Mouse (Mus musculus) olfactory bulb, adult 2 months (tissue): ENCODE data around the gene Stap2. TPM values are rescaled to one million over a fixed set of nuclear protein-coding genes. Genes with fewer than 3 reads are reported as not detected.

Source experiments
- H3K27ac ChIP-seq: fragments of 200-500 bp; 2 replicates; pipeline ENCODE4 v1.5.1; 2012; ENCODE audit warnings: low read depth, low read length; ENCODE audit not compliant: insufficient read depth
- H3K4me1 ChIP-seq: fragments of 200-500 bp; 2 replicates; pipeline ENCODE4 v1.6.1; 2012; ENCODE audit warnings: low read length; ENCODE audit not compliant: control insufficient read depth, insufficient read depth
- H3K4me3 ChIP-seq: fragments of 200-500 bp; 2 replicates; pipeline ENCODE4 v1.5.1; 2012; ENCODE audit warnings: mild to moderate bottlenecking, low read depth, low read length, moderate library complexity; ENCODE audit not compliant: insufficient read depth
- CTCF ChIP-seq: fragments of 200-500 bp; IDR thresholded peaks from 2 replicates; pipeline ENCODE4 v1.5.1; 2012; ENCODE audit warnings: low read depth, mild to moderate bottlenecking, low read length, moderate library complexity; ENCODE audit not compliant: insufficient read depth
- POLR2A ChIP-seq: fragments of 200-500 bp; IDR thresholded peaks from 2 replicates; pipeline ENCODE4 v1.6.1; 2012; ENCODE audit warnings: mild to moderate bottlenecking, low read depth, low read length, moderate library complexity; ENCODE audit not compliant: insufficient read depth
- WGBS: fragments of 180-500 bp; shearing (Covaris S2); methylation state at CpG from one replicate; pipeline ENCODE4 v1.1.7; 2018; 5-methylcytosine and 5-hydroxymethylcytosine counted together
- polyA plus RNA-seq: library from polyadenylated mRNA; stranded (reverse); fragments of >200 nt; gene quantifications from 2 replicates; pipeline ENCODE4 v1.2.4, GENCODE M21; 2012; ENCODE audit warnings: low replicate concordance; ENCODE audit not compliant: missing spikeins, insufficient read depth, insufficient read length

Stap2 gene
- polyA plus RNA-seq, 1 experiment = not detected

DNA sequence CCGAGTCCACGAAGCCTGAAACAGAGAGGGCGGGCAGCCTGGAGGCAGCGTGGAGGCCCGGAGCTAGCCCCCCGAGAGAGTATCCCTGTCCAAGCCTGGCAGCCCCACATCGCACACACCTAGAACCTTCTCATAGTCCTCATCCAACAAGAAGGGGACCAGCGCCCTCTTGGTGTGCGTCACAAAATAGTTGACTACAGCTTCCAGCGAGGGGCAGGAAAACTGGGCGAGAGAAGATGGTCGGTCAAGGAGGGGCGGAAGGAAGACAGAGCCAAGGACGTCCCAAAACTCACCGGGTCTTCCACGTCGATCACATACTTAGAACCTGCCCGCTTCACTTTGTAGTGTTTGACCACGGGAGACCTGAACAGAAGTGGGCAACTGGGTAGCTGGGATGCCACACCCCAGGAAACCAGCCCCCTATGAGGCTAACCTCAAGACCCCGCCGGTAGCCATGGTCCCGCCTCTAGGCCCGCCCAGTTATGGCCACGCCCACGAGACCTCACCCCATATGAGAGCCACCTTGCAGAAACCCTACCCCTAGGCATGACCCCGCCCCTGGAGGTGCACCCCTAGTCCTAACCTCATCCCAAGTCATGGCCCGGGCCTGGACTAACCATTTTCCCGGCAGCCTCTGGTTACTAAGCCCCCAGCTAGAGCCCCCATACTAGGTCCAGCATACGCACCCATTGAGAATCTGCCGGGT, 5.4 kb downstream of the Stap2 start:
- no peak overlapping the region for H3K4me3 ChIP-seq
- no peak overlapping the region for H3K27ac ChIP-seq
- no peaks in the 10 kb centered on the region for H3K4me1 ChIP-seq
- WGBS = 13% methylated on average over 30 of the region's 30 CpGs
- TF ChIP-seq POLR2A (no peak), CTCF (no peak)

DNA sequence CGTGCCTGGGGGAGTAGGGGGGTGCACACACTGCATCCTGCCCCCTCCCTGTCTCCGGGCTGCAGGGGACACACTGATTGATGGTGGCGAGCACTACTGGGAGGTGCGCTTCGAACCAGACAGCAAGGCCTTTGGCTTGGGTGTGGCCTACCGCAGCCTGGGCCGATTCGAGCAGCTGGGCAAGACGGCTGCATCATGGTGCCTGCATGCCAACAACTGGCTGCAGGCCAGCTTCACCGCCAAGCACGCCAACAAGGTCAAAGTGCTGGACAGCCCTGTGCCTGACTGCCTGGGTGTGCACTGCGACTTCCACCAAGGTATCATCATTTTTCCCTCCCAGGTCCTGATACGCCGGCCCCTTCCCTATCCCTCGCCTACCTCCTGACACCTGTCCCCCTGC, 9.4 kb downstream of the Stap2 start:
- WGBS = 83% methylated on average over 15 of the region's 15 CpGs
- no peak overlapping the region for H3K27ac ChIP-seq
- no peak for TF ChIP-seq CTCF
- TF ChIP-seq POLR2A = no peak
- peaks cover 10% of the 10 kb centered on the region for H3K4me1 ChIP-seq
- no peak overlapping the region for H3K4me3 ChIP-seq

DNA sequence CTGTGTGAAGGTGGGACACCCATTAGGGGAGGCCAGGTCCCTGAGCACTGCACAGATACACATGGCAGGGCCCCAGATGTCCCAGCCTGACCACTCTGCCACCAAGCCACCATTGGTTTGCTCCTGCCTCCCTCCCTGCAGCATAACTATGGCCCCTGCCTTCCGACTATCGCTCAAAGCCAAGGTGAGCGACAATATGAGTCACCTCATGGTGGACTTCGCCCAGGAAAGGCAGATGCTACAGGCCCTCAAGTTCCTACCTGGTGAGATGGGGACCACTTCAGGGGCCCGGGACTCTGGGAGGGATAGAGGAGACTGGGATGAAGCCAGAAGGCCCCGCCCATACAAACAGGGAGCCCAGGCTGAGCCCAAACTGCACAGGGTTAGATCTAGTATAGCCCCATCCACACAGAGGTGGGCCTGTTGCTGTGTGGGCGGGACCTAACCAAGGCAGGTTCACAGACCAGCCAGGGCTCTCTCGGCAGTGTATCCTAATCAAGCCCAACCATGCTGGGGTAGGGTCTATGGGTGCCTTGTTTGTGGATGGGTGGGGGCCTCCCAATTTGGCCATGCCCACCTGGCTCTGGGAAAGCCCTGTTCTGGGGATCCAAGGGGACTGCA, 15.0 kb downstream of the Stap2 start:
- no peak overlapping the region for H3K4me3 ChIP-seq
- WGBS = 88% methylated on average over 8 of the region's 8 CpGs
- no peak for TF ChIP-seq POLR2A

DNA sequence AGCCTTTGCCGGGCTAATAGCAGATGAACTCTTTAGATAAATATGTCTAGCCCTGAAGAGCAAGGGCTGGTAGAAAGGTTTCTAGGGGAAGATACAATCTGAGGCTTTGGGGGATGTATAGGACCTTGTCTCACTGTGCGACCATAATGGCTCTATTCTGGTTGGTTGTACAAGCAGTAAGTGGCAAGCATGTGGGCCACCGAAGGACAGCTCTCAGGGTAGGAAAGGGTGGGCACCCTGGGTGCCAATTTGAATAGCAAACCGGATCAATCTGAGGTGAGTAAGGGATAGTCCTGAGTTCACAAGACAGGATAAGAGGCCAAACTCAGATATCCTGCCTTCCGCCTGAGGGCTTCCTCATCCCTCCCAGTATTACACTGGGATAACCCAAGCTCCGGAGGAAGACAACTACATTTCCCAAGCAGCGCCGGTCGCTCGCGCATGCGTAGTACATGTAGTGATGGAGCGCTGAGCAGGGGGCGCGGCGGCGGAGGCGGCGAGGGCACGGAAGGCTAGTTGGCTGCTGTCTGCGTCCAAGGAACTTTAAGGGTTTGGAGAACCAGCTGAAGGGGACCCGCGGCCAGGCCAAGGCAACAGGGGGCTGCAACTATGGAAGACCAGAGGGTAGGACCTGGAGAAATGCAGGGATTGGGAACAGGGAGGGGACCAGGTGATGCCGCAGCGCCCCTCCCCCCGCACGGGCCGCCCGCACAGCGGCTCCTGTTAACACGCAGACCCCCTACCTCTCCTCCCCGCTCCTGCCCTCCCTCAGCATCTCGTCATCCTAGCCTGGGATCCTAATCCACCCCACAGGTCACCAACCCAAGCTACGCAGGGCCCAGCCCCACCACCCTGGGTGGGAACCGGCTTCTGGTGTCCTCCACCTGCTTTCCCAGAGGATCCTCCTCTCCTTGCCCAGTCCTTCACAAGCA, 19.1 kb downstream of the Stap2 start, which contains the start of gene Fsd1:
Gene Fsd1 (plus strand): TSS at position 480 of the 932 bp plus-strand sequence.
- no peak for TF ChIP-seq CTCF
- peak; percentile 22; the same call in 1 of the 2 replicates for TF ChIP-seq POLR2A
- 8% methylated on average over 35 of the region's 35 CpGs for WGBS
- H3K27ac ChIP-seq = no peak within 1 kb of the TSS
- H3K4me3 ChIP-seq = peak within 1 kb of the TSS; percentile 69
- peaks cover 10% of the 10 kb centered on the region; the same call in 1 of the 2 replicates for H3K4me1 ChIP-seq

More for the DNA sequence above, 15.0 kb downstream of the Stap2 start:
- Histone ChIP-seq H3K27ac (no peak overlapping the region), H3K4me1 (peaks cover 20% of the 10 kb centered on the region)

GRCm38 (mm10) chr17:55977301-55977700, 28.1 kb downstream of the Stap2 start:
- TF ChIP-seq POLR2A = no peak
- no peak for TF ChIP-seq CTCF
- Histone ChIP-seq H3K4me3 (no peak overlapping the region), H3K4me1 (peaks cover 2% of the 10 kb centered on the region; the same call in 1 of the 2 replicates), H3K27ac (no peak overlapping the region)
- 79% methylated on average over 3 of the region's 3 CpGs for WGBS

- 20% methylated on average over 13 of the region's 13 CpGs for WGBS
- no peak overlapping the region for H3K4me3 ChIP-seq
- H3K27ac ChIP-seq = no peak overlapping the region
- TF ChIP-seq POLR2A (no peak), CTCF (peak; percentile 49)
- peaks cover 3% of the 10 kb centered on the region; the same call in 1 of the 2 replicates for H3K4me1 ChIP-seq
Observed at GRCm38 (mm10) chr17:55976255-55976862, 29.0 kb downstream of the Stap2 start.

DNA sequence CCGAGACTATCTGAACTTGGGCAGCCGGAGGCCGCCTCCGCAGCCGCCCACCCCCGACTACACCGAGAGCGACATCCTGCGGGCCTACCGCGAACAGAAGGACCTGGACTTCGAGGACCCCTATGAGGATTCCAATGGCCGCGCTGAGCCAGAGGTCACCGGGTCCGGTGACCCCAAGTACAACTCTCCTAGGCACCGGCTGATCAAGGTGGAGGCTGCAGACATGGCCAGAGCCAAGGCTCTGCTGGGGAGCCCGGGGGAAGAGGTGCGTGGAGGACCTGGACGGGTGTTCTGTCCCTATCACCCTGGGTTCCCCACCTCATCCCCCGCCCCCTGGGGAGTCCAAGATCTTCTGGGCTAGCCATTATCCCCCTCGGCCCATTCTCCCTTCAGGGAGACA, 33.9 kb downstream of the Stap2 start:
- Histone ChIP-seq H3K4me3 (no peak overlapping the region), H3K4me1 (peaks cover 20% of the 10 kb centered on the region), H3K27ac (no peak overlapping the region)
- TF ChIP-seq CTCF = no peak
- TF ChIP-seq POLR2A = no peak
- WGBS = 51% methylated on average over 22 of the region's 22 CpGs

- 9% methylated on average over 54 of the region's 55 CpGs for WGBS
Observed at GRCm38 (mm10) chr17:55969966-55970891, 35.2 kb downstream of the Stap2 start, which contains the start of gene Shd. Gene Shd (plus strand): TSS chr17:55970467.

More at GRCm38 (mm10) chr17:55969966-55970891, 35.2 kb downstream of the Stap2 start, which contains the start of gene Shd:
- Histone ChIP-seq H3K4me3 (peak within 1 kb of the TSS; percentile 51), H3K27ac (no peak within 1 kb of the TSS), H3K4me1 (peaks cover 18% of the 10 kb centered on the region)
- TF ChIP-seq CTCF (no peak), POLR2A (no peak)
